Mouse (Mus musculus) C2C12 (cell line): ENCODE results near the gene Marveld3.

Experiments used
- CTCF ChIP-seq: IDR thresholded peaks from one replicate; pipeline ENCODE4 v1.5.1; 2011; ENCODE audit not compliant: control insufficient read depth, insufficient read depth, insufficient read length
- MAX ChIP-seq: IDR thresholded peaks from one replicate; pipeline ENCODE4 v1.6.1; 2011; ENCODE audit warnings: mild to moderate bottlenecking, control low read depth
- MYOD1 ChIP-seq: IDR thresholded peaks from one replicate; pipeline ENCODE4 v1.6.1; 2011; ENCODE audit warnings: low read depth; ENCODE audit not compliant: control insufficient read depth, insufficient read length
- MYOG ChIP-seq: IDR thresholded peaks from one replicate; pipeline ENCODE4 v1.6.1; 2011; ENCODE audit not compliant: control insufficient read depth, insufficient read length; ENCODE audit errors: extremely low read depth
- USF1 ChIP-seq: IDR thresholded peaks from one replicate; pipeline ENCODE4 v1.6.1; 2011; ENCODE audit warnings: low read depth, mild to moderate bottlenecking, control low read depth, moderate library complexity

DNA sequence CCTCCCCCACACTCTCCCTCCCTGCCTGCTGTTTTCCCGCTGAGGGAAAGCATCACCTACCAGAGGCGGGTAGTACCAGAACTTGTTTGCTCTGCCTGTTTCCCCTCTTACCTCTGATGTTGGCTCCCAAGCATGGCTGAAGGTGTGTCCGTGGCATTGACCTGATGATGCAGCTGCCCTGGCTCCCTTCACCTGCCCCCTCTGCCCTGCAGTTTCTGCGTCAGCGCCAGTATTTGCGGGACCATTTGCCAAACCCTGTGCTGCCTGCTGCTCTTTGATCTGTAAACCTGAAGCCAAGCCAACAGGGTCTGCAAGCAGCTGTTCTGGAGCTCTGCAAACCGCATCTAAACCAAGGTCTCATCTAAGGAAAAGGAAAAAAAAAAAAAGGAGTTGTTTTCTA lies 24.4 kb upstream of the Marveld3 start:
- TF ChIP-seq CTCF (no peak), USF1 (no peak), MYOD1 (no peak), MAX (no peak), MYOG (no peak)
